Mouse (Mus musculus) midbrain, embryonic 15.5 days (tissue): ENCODE measurements at regions not wholly inside any gene's neighbourhood (a gene's known extent, or its start where the extent isn't known, plus 50 kb on each side); places are given as distances from the start of the nearest gene placed in this dataset.

ENCODE experiments used
- ATAC-seq: fragments of 200-750 bp; cut with Nextera tagmentation; replicated peaks from 2 replicates; pipeline ENCODE4 v1.8.0; 2017; ENCODE audit warnings: moderate TSS enrichment
- H3K27ac ChIP-seq: fragments of 300-500 bp; sonication (generic); 2 replicates; pipeline ENCODE4 v1.5.1; 2015; ENCODE audit warnings: mild to moderate bottlenecking, inconsistent platforms
- H3K27me3 ChIP-seq: fragments of 300-500 bp; sonication (generic); replicated peaks from 2 replicates; pipeline ENCODE4 v1.6.1; 2015; ENCODE audit warnings: inconsistent platforms
- H3K36me3 ChIP-seq: fragments of 300-500 bp; sonication (generic); replicated peaks from 2 replicates; pipeline ENCODE4 v1.6.1; 2015; ENCODE audit warnings: inconsistent platforms
- H3K4me1 ChIP-seq: fragments of 300-500 bp; sonication (generic); 2 replicates; pipeline ENCODE4 v1.6.1; 2015; ENCODE audit warnings: inconsistent platforms
- H3K4me2 ChIP-seq: fragments of 300-500 bp; sonication (generic); 2 replicates; pipeline ENCODE4 v1.6.1; 2015; ENCODE audit warnings: inconsistent platforms, mild to moderate bottlenecking, moderate library complexity
- H3K4me3 ChIP-seq: fragments of 300-500 bp; sonication (generic); 2 replicates; pipeline ENCODE4 v1.5.1; 2015; ENCODE audit warnings: mild to moderate bottlenecking, inconsistent platforms
- H3K9ac ChIP-seq: fragments of 300-500 bp; sonication (generic); 2 replicates; pipeline ENCODE4 v1.6.1; 2015; ENCODE audit warnings: mild to moderate bottlenecking, inconsistent platforms
- H3K9me3 ChIP-seq: fragments of 300-500 bp; sonication (generic); 2 replicates; pipeline ENCODE4 v1.6.1; 2016; ENCODE audit warnings: inconsistent platforms
- WGBS: fragments of 180-500 bp; shearing (Covaris S2); methylation state at CpG from one replicate; pipeline ENCODE4 v1.1.7; 2015; ENCODE audit warnings: mixed read lengths; 5-methylcytosine and 5-hydroxymethylcytosine counted together

GRCm38 (mm10) chr15:88037606-88038005 lies 493.5 kb downstream of the Fam19a5 start:
- H3K36me3 ChIP-seq = no peaks in the 10 kb centered on the region
- H3K4me1 ChIP-seq = peaks cover 9% of the 10 kb centered on the region
- ATAC-seq = no peak
- H3K9me3 ChIP-seq = no peaks in the 10 kb centered on the region
- 93% methylated on average over 4 of the region's 4 CpGs for WGBS
- no peak overlapping the region for H3K9ac ChIP-seq
- H3K27me3 ChIP-seq = no peaks in the 10 kb centered on the region
- H3K27ac ChIP-seq = no peak overlapping the region
- no peak overlapping the region for H3K4me3 ChIP-seq
- no peak overlapping the region for H3K4me2 ChIP-seq

DNA sequence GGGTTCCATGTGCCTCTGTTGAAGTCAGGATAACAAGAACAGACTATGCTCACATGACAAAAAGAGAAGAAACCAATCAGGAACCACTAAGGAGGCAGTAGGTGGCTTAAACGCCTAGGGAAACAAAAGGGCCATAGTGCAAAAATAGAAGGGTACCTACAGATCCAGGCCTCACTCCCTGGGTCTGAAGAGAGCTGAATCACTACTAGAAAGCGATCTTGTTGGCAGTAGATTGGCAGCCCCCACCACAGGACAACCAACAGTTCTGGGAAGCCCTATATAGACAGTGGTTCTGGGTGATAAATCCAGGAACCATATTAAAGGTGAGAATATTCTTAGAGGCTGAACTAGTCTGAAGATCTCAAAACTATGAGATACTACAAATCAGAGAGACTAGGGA lies 498.7 kb downstream of the Fam19a5 start:
- Histone ChIP-seq H3K27me3 (no peaks in the 10 kb centered on the region), H3K4me3 (no peak overlapping the region), H3K4me1 (no peaks in the 10 kb centered on the region), H3K9ac (no peak overlapping the region), H3K4me2 (no peak overlapping the region), H3K27ac (no peak overlapping the region), H3K9me3 (no peaks in the 10 kb centered on the region), H3K36me3 (no peaks in the 10 kb centered on the region)
- 86% methylated on average over 2 of the region's 2 CpGs for WGBS
- no peak for ATAC-seq

DNA sequence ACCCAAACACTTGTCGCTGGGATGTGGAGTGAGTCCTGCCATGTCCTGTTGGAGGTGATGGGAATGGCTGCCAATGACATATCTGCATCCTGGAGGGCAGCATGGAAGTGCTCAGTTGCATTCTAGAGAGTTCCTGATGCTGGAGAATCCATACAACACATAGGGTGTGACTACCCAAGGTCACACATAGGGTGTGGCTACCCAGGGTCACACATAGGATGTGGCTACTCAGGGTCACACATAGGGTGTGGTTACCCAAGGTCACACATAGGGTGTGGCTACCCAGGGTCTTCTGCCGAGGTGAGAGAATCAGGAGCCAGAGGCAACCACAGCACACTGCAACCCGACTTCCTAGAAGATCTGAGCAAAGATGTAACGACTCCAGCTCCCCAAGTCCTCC lies 514.0 kb downstream of the Fam19a5 start:
- no peak for ATAC-seq
- Histone ChIP-seq H3K9ac (no peak overlapping the region), H3K27me3 (no peaks in the 10 kb centered on the region)

DNA sequence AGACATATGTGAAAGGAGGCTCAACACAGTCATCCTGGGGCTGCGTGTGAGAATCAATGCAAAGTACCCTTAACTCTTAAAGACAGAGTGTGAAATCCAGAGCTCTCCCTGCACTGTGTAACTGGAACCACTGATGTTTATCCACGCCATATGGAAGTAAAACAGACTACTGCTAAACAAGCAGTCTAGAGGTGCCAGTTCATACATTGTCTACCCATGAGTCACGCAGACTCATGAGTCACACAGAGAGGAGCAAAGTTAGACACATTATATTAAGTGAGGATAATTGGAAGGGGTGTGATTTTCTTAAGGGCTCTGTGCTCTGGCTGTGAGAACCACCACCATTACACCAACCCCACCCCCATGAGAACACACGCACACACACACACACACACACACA lies 516.8 kb downstream of the Fam19a5 start:
- Histone ChIP-seq H3K4me2 (no peak overlapping the region), H3K27ac (no peak overlapping the region), H3K9ac (no peak overlapping the region), H3K9me3 (no peaks in the 10 kb centered on the region), H3K4me3 (no peak overlapping the region), H3K36me3 (no peaks in the 10 kb centered on the region), H3K4me1 (no peaks in the 10 kb centered on the region; the same call in 1 of the 2 replicates), H3K27me3 (no peaks in the 10 kb centered on the region)
- WGBS = 81% methylated on average over 4 of the region's 4 CpGs
- no peak for ATAC-seq

More for the DNA sequence above, 514.0 kb downstream of the Fam19a5 start:
- no peak overlapping the region for H3K27ac ChIP-seq
- H3K4me1 ChIP-seq = no peaks in the 10 kb centered on the region; the same call in 1 of the 2 replicates
- WGBS = 62% methylated on average over 4 of the region's 4 CpGs
- H3K9me3 ChIP-seq = no peaks in the 10 kb centered on the region
- H3K4me3 ChIP-seq = no peak overlapping the region
- no peak overlapping the region for H3K4me2 ChIP-seq
- no peaks in the 10 kb centered on the region for H3K36me3 ChIP-seq

GRCm38 (mm10) chr15:88063041-88063440 lies 518.9 kb downstream of the Fam19a5 start:
- no peaks in the 10 kb centered on the region for H3K27me3 ChIP-seq
- H3K9ac ChIP-seq = no peak overlapping the region
- no peaks in the 10 kb centered on the region for H3K9me3 ChIP-seq
- no peak overlapping the region for H3K27ac ChIP-seq
- whole genome bisulfite sequencing = 85% methylated on average over 5 of the region's 5 CpGs
- peaks cover 6% of the 10 kb centered on the region for H3K4me1 ChIP-seq
- H3K4me3 ChIP-seq = no peak overlapping the region
- no peaks in the 10 kb centered on the region for H3K36me3 ChIP-seq
- no peak for ATAC-seq
- no peak overlapping the region for H3K4me2 ChIP-seq

- H3K9me3 ChIP-seq = no peaks in the 10 kb centered on the region
- no peak overlapping the region for H3K4me3 ChIP-seq
- H3K27me3 ChIP-seq = no peaks in the 10 kb centered on the region
- H3K27ac ChIP-seq = no peak overlapping the region
- H3K4me2 ChIP-seq = no peak overlapping the region
- no peak overlapping the region for H3K9ac ChIP-seq
- H3K36me3 ChIP-seq = no peaks in the 10 kb centered on the region
- ATAC-seq = no peak
- WGBS = 72% methylated on average over 3 of the region's 3 CpGs
- H3K4me1 ChIP-seq = peaks cover 9% of the 10 kb centered on the region
These were observed 524.4 kb downstream of the Fam19a5 start for GRCm38 (mm10) chr15:88068476-88068875.

DNA sequence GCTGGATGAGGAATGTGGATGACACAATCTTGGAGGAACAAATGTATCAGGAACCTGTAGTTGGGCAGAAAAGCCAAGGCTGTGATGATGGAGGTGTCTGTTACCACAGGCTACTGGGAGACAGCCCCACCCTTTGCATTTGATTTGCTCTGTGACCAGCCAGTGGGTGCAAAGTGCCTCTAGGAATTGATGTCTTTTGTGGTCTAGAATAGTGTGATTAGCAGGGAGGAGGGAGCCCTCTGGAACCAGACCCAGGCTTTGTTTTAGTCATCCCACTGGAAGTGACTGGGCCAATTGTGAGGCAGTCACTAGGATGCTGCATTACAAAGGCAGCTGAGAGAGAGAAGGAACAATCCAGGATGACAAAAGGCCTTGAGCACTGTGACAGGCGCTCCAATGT lies 527.4 kb upstream of the Zdhhc25 start:
- H3K36me3 ChIP-seq = no peaks in the 10 kb centered on the region
- no peak overlapping the region for H3K27ac ChIP-seq
- H3K4me3 ChIP-seq = no peak overlapping the region
- WGBS = 32% methylated on average over 1 of the region's 1 CpGs
- H3K9me3 ChIP-seq = no peaks in the 10 kb centered on the region
- no peak overlapping the region for H3K4me2 ChIP-seq
- H3K4me1 ChIP-seq = peaks cover 6% of the 10 kb centered on the region
- ATAC-seq = no peak
- no peak overlapping the region for H3K9ac ChIP-seq
- H3K27me3 ChIP-seq = no peaks in the 10 kb centered on the region

DNA sequence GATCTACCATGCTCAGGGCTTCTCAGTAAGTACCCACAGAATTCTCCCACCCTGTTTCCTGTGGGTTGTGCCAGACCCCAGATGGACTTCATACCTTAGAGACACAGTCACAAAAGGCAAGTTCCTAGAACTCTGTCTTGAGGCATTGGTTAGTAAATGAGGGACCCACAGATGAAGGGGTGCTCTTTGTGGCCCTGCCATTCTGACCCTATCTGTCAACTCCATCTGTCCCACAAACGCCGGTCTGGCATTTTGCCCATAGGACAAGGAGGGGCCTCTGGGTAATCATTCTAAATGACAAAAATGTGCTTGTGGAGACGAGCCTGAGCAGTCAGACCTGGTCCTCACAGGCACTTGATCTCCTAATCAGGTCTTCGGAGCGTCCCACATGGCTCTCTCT lies 516.2 kb upstream of the Zdhhc25 start:
- Histone ChIP-seq H3K27ac (no peak overlapping the region), H3K36me3 (no peaks in the 10 kb centered on the region), H3K4me1 (no peaks in the 10 kb centered on the region), H3K27me3 (no peaks in the 10 kb centered on the region), H3K4me2 (no peak overlapping the region), H3K9me3 (no peaks in the 10 kb centered on the region), H3K9ac (no peak overlapping the region), H3K4me3 (no peak overlapping the region)
- no peak for ATAC-seq
- 57% methylated on average over 5 of the region's 5 CpGs for WGBS

- Histone ChIP-seq H3K27ac (no peak overlapping the region), H3K4me3 (no peak overlapping the region), H3K36me3 (no peaks in the 10 kb centered on the region), H3K9me3 (no peaks in the 10 kb centered on the region), H3K4me1 (0 out of 2 replicates have a peak, but pooled peaks cover 2% of the 10 kb centered on the region), H3K9ac (no peak overlapping the region), H3K4me2 (no peak overlapping the region), H3K27me3 (no peaks in the 10 kb centered on the region)
- ATAC-seq = no peak
- 83% methylated on average over 3 of the region's 3 CpGs for WGBS
These were observed 514.5 kb upstream of the Zdhhc25 start for GRCm38 (mm10) chr15:88085631-88086030.

DNA sequence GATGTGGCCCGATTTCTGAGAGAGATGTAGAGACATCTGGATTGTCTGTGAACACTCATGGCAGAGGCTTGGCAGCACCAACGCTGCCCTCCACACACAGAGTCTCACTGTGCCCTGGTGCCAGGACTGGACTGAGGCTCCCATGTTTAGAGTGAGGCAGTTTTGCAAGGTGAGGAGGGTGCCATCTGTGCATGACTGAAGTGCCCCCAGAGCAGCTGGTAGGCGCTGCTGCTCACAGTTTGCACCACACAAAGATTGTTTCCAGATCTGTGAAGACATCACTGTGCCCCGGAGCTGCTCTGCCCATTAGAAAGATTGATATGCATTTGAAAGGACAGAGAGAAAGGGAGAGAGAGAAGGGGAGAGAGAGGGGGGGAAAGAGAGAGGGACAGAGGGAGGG lies 510.6 kb upstream of the Zdhhc25 start:
- Histone ChIP-seq H3K36me3 (no peaks in the 10 kb centered on the region), H3K4me1 (0 out of 2 replicates have a peak, but pooled peaks cover 2% of the 10 kb centered on the region)
- no peak for ATAC-seq

DNA sequence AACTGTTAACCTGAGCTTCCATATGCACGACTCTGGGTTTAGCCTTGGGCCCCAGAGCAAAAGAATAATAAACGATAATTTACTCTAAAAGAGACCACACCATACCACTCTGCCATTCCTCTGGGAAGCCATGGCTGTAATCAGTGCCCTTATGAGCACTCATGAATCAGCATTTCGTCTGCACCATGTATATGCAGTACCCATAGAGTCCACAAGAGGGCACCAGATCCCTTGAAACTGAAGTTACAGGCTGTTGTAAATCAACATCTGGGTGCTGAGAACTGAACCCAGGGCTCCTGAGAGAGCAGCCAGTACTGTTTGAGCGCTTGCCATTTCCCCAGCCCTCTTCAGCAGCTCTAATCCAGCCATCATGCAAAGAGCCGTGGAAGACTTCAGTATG lies 508.7 kb upstream of the Zdhhc25 start:
- H3K27me3 ChIP-seq = no peaks in the 10 kb centered on the region

More for the DNA sequence above, 510.6 kb upstream of the Zdhhc25 start:
- Histone ChIP-seq H3K4me3 (no peak overlapping the region), H3K27ac (no peak overlapping the region), H3K27me3 (no peaks in the 10 kb centered on the region), H3K9ac (no peak overlapping the region), H3K9me3 (no peaks in the 10 kb centered on the region), H3K4me2 (no peak overlapping the region)
- WGBS = 51% methylated on average over 4 of the region's 4 CpGs

GRCm38 (mm10) chr15:88120376-88120775 lies 479.7 kb upstream of the Zdhhc25 start:
- H3K36me3 ChIP-seq = no peaks in the 10 kb centered on the region
- H3K9ac ChIP-seq = no peak overlapping the region
- 52% methylated on average over 5 of the region's 5 CpGs for WGBS
- H3K27me3 ChIP-seq = no peaks in the 10 kb centered on the region
- no peak overlapping the region for H3K4me2 ChIP-seq
- H3K9me3 ChIP-seq = no peaks in the 10 kb centered on the region
- no peaks in the 10 kb centered on the region for H3K4me1 ChIP-seq
- H3K4me3 ChIP-seq = no peak overlapping the region
- no peak overlapping the region for H3K27ac ChIP-seq
- no peak for ATAC-seq

More for the DNA sequence above, 508.7 kb upstream of the Zdhhc25 start:
- H3K9me3 ChIP-seq = no peaks in the 10 kb centered on the region
- WGBS = 92% methylated on average over 5 of the region's 5 CpGs
- no peak overlapping the region for H3K4me3 ChIP-seq
- H3K9ac ChIP-seq = no peak overlapping the region
- H3K4me1 ChIP-seq = 0 out of 2 replicates have a peak, but pooled peaks cover 2% of the 10 kb centered on the region
- H3K36me3 ChIP-seq = no peaks in the 10 kb centered on the region
- no peak overlapping the region for H3K27ac ChIP-seq
- no peak overlapping the region for H3K4me2 ChIP-seq
- no peak for ATAC-seq

DNA sequence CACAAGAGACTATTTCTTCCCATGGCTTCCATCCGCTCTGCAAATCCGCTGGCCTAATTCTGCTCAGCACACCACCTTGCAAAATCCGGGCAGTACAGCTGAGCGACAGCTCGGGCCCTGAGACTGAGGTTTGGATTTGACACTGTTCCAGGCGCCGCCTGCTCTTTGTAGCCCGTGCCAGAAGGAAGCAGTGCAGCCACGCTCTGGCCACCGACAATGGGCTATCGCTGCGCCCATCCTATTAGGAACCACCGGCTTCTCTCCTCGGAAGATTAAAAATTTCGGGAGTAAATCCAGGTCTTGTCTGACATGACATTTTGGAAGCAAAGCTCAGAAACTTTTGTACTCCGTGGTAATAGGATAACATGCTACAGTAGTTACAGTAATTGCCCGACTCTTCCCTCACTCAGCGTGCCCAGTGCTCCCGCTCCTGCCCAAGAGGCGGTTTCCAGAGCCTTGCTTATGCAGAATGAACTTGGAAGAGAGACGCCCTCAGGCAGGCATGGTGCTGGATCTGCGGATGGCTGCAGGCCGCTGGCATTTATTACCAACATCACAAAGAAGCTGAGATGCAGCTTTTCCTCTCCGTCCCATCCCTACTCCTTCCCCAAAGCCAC lies 476.1 kb upstream of the Zdhhc25 start:
- Histone ChIP-seq H3K4me3 (no peak overlapping the region), H3K9me3 (no peaks in the 10 kb centered on the region), H3K27me3 (no peaks in the 10 kb centered on the region), H3K36me3 (no peaks in the 10 kb centered on the region), H3K9ac (no peak overlapping the region), H3K27ac (no peak overlapping the region), H3K4me2 (no peak overlapping the region), H3K4me1 (no peaks in the 10 kb centered on the region)
- 62% methylated on average over 24 of the region's 24 CpGs for WGBS
- ATAC-seq = peak; percentile 66
